Mouse (Mus musculus): Measurements from ENCODE around the gene Zbtb24. TPM values are rescaled to one million over a fixed set of nuclear protein-coding genes. Genes with fewer than 3 reads are reported as not detected.
"Not testable (repeated sequence)": the region's sequence is repeated elsewhere in the genome, so short reads cannot be mapped to it uniquely, and the experiment has no call there.

Zbtb24 gene
- polyA plus RNA-seq (2012; rRNA removed): 8.2 and 9.1 TPM in 2 replicates

DNA sequence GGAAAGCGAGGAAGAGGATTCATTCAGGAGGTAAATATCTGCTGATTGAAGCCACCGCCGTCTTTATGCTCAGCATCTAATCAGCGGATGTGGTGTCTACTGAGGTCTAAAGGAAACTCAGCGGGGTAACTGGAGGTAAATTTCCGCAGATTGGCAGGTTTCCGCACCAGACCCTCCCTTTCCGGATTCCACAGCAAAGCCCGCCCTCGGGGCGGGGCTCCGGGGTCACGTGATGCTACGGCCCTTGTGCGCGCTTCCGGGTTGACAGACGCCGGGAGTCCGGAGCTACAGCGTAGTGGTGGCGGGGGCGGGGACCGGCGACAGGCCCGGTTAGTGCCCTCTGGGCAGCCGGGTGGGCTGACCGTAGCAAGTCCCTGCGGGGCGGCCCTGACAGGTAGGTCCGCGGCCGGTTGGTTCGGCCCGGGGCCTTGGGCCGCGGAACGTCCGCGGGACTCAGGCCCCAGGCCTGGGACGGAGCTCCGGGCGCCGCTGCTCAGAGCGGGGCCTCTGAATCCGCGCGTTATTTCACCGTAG is at the start of gene Zbtb24:
TSS of gene Zbtb24 (plus strand) at position 247 of the 534 bp plus-strand sequence.
- peak within 1 kb of the TSS; percentile 94 for H3K4me3 ChIP-seq (ENCODE audit: control insufficient read depth, low read depth, low read length)
- TF ChIP-seq CTCF (IDR thresholded peaks at IDR 0.05; ENCODE audit: control insufficient read depth, insufficient read depth, insufficient replicate concordance, low read depth, low read length) (no peak), POLR2A (IDR thresholded peaks at IDR 0.05; ENCODE audit: control insufficient read depth, low read depth, low read length) (peak; percentile 77)
- H3K27me3 ChIP-seq (ENCODE audit: control insufficient read depth, insufficient read depth, low read length): no peaks in the 10 kb centered on the region
- H3K4me1 ChIP-seq (ENCODE audit: control insufficient read depth, insufficient read depth, low read length): no peaks in the 10 kb centered on the region
- H3K27ac ChIP-seq (ENCODE audit: control insufficient read depth, insufficient read depth, low read depth, low read length): peak within 1 kb of the TSS; percentile 80
- no peaks in the 10 kb centered on the region for H3K36me3 ChIP-seq (ENCODE audit: control insufficient read depth, insufficient read depth, low read length)

DNA sequence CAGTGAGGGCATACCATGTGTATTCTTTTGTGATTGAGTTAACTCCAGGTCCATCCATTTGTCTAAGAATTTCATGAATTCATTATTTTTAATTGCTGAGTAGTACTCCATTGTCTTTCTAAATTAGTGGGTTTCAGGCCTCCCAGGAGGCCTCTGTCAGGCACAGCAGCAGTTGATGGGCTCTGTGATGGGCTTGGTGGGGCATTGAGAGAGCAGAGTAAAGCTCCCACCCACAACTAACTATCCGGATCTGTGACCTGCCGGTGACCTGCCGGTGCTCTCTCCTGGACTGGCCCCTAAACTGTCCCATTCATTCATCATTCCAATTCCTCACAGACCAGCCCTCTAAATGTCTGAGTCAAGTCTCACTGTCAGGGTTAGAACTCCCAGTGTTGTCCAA is 49.1 kb upstream of the Zbtb24 start:
- Histone ChIP-seq H3K27me3 (ENCODE audit: control insufficient read depth, insufficient read depth, low read length) (no peaks in the 10 kb centered on the region), H3K4me1 (ENCODE audit: control insufficient read depth, insufficient read depth, low read length) (no peaks in the 10 kb centered on the region), H3K36me3 (ENCODE audit: control insufficient read depth, insufficient read depth, low read length) (no peaks in the 10 kb centered on the region), H3K4me3 (ENCODE audit: control insufficient read depth, low read depth, low read length) (no peak overlapping the region), H3K27ac (ENCODE audit: control insufficient read depth, insufficient read depth, low read depth, low read length) (no peak overlapping the region)
- TF ChIP-seq POLR2A (IDR thresholded peaks at IDR 0.05; ENCODE audit: control insufficient read depth, low read depth, low read length): no peak
- TF ChIP-seq CTCF (IDR thresholded peaks at IDR 0.05; ENCODE audit: control insufficient read depth, insufficient read depth, insufficient replicate concordance, low read depth, low read length): no peak

DNA sequence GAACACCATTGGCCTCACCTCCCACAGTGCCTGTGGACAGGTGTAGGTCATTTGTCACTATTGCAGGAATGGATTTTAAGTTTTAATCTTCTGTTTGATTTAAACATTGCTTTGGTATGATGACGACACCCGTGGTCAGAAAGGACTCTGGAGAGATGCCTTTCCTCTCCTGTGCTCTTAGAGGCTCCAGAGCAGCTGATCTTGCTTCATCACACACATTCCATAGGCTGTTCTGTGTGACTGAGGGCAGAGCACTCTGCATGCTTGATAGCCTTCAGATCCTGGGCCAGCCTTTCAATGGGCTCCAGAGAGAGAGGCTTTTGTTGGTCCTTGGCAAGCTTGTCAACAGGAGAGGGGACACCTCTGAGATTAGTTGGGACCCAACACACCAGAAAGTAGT is 46.8 kb upstream of the Zbtb24 start:
- TF ChIP-seq POLR2A (IDR thresholded peaks at IDR 0.05; ENCODE audit: control insufficient read depth, low read depth, low read length): no peak
- no peak for TF ChIP-seq CTCF (IDR thresholded peaks at IDR 0.05; ENCODE audit: control insufficient read depth, insufficient read depth, insufficient replicate concordance, low read depth, low read length)
- Histone ChIP-seq H3K4me1 (ENCODE audit: control insufficient read depth, insufficient read depth, low read length) (no peaks in the 10 kb centered on the region), H3K4me3 (ENCODE audit: control insufficient read depth, low read depth, low read length) (no peak overlapping the region), H3K27me3 (ENCODE audit: control insufficient read depth, insufficient read depth, low read length) (no peaks in the 10 kb centered on the region), H3K27ac (ENCODE audit: control insufficient read depth, insufficient read depth, low read depth, low read length) (no peak overlapping the region), H3K36me3 (ENCODE audit: control insufficient read depth, insufficient read depth, low read length) (no peaks in the 10 kb centered on the region)

DNA sequence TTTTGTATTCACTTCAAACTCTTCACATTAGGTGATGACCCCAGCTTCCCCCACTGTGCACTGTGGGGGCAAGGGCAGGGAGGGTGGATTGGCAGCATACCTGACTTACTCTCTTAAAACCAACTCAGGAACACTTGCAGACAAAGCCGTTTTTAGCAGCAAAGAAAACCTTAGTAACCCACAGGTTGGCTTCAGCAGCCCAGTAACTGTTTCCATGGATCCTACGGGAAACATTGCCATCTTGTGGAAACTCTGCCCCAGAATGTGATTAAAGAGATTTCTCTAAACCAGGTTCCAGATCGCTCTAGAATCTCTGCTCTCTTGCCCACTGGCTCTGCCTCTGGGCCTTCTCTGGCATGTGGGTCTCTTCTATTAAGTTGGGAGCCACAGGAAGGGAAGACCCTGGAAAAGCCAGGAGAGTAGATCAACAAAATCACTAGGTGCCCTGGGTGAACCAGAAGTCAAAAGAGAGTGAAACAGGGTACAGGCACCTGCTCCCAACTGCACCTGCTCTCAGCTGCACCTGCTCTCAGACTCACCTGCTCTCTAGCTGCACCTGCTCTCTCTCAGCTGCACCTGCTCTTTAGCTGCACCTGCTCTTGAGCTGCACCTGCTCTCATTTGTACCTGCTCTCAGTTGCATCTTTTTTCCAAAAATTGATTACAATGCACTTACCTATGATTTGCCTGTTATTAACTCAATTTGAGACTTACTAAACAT is 46.1 kb upstream of the Zbtb24 start:
- no peaks in the 10 kb centered on the region for H3K4me1 ChIP-seq (ENCODE audit: control insufficient read depth, insufficient read depth, low read length)
- no peak overlapping the region for H3K27ac ChIP-seq (ENCODE audit: control insufficient read depth, insufficient read depth, low read depth, low read length)
- no peak for TF ChIP-seq POLR2A (IDR thresholded peaks at IDR 0.05; ENCODE audit: control insufficient read depth, low read depth, low read length)
- TF ChIP-seq CTCF (IDR thresholded peaks at IDR 0.05; ENCODE audit: control insufficient read depth, insufficient read depth, insufficient replicate concordance, low read depth, low read length): no peak
- H3K27me3 ChIP-seq (ENCODE audit: control insufficient read depth, insufficient read depth, low read length): no peaks in the 10 kb centered on the region
- H3K4me3 ChIP-seq (ENCODE audit: control insufficient read depth, low read depth, low read length): no peak overlapping the region
- H3K36me3 ChIP-seq (ENCODE audit: control insufficient read depth, insufficient read depth, low read length): no peaks in the 10 kb centered on the region

DNA sequence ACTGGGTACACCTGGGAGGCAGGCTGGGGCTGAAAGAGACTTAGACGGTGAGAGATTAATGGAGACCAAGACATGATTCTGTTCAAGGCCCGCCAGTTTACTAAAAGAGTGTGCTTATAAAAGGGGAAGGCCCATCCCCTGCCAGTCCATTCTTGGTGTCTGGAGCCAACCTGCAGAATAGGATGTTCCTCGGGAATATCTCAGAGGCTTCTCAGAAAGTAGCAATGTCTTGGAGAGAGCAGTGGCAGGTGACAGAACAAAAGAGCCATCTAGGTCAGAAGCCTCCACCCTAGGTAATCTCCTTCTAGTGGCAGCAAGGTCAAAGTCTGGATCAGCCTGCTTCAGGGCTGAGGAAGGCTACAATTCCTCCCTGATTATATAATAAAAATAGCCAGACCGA is 40.0 kb upstream of the Zbtb24 start:
- H3K4me1 ChIP-seq (ENCODE audit: control insufficient read depth, insufficient read depth, low read length); H3K36me3 ChIP-seq (ENCODE audit: control insufficient read depth, insufficient read depth, low read length); H3K27ac ChIP-seq (ENCODE audit: control insufficient read depth, insufficient read depth, low read depth, low read length); H3K4me3 ChIP-seq (ENCODE audit: control insufficient read depth, low read depth, low read length); H3K27me3 ChIP-seq (ENCODE audit: control insufficient read depth, insufficient read depth, low read length): not testable (repeated sequence)

DNA sequence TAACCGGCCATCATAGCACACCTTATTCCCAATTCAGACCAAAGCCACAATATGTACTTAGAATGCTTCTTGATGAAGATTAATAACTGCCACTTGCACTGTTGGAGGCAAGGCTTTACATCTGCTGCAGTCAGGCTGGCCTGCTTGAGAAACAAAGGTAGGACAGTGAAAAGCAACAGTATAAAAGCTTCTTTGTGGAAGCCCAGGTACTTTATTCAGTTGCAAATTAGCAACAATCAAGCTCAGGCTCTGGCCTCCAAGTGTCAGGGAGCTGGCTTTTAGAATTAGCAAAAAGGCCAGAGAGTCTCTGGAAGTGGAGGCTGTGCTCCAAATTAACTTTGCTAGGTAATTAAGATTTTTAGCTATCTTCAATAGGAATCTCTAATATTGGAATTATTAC is 39.4 kb upstream of the Zbtb24 start:
- not testable (repeated sequence) for H3K4me3 ChIP-seq (ENCODE audit: control insufficient read depth, low read depth, low read length); H3K27ac ChIP-seq (ENCODE audit: control insufficient read depth, insufficient read depth, low read depth, low read length); H3K27me3 ChIP-seq (ENCODE audit: control insufficient read depth, insufficient read depth, low read length)

DNA sequence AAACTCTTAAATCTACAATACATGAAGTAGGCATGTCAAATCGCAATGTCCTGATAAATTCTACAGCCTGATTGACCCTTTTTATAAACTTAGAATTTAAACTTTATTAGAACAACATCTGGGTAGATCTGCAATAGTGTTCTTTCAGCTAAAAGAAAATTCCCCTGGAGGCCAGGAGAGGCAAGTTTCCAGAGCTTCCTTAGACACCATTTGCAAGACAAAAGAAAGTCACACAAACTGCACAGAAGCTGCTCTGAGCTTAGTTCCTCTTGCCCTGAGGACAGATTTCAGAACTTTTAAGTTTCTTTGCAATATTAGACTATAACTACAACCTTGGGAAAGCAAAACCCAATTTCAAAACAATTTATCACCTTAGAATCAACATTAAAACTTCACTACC is 36.7 kb upstream of the Zbtb24 start:
- not testable (repeated sequence) for H3K27me3 ChIP-seq (ENCODE audit: control insufficient read depth, insufficient read depth, low read length); H3K36me3 ChIP-seq (ENCODE audit: control insufficient read depth, insufficient read depth, low read length); H3K4me3 ChIP-seq (ENCODE audit: control insufficient read depth, low read depth, low read length); H3K4me1 ChIP-seq (ENCODE audit: control insufficient read depth, insufficient read depth, low read length); H3K27ac ChIP-seq (ENCODE audit: control insufficient read depth, insufficient read depth, low read depth, low read length)

More for the DNA sequence above, 39.4 kb upstream of the Zbtb24 start:
- not testable (repeated sequence) for H3K4me1 ChIP-seq (ENCODE audit: control insufficient read depth, insufficient read depth, low read length); H3K36me3 ChIP-seq (ENCODE audit: control insufficient read depth, insufficient read depth, low read length)

DNA sequence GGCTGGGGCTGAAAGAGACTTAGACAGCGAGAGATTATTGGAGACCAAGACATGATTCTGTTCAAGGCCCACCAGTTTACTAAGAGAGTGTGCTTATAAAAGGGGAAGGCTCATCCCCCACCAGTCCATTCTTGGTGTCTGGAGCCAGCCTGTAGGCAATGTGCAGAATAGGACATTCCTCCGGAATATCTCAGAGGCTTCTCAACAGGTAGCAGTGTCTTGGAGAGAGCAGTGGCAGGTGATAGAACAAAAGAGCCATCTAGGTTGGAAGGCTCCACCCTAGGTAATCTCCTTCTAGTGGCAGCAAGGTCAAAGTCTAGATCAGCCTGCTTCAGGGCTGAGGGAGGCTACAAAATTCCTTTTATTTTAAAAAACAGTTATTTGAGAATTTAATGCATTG is 34.8 kb upstream of the Zbtb24 start:
- H3K27me3 ChIP-seq (ENCODE audit: control insufficient read depth, insufficient read depth, low read length); H3K27ac ChIP-seq (ENCODE audit: control insufficient read depth, insufficient read depth, low read depth, low read length); H3K36me3 ChIP-seq (ENCODE audit: control insufficient read depth, insufficient read depth, low read length); H3K4me3 ChIP-seq (ENCODE audit: control insufficient read depth, low read depth, low read length); H3K4me1 ChIP-seq (ENCODE audit: control insufficient read depth, insufficient read depth, low read length): not testable (repeated sequence)

Data from testis, adult 2 months (tissue).